14 mouse cellular contexts compared by ENCODE assay signal in genomic region chr10:80001945-80002344, GRCm38 (mm10). TPM values are rescaled to one million over a fixed set of nuclear protein-coding genes. Genes with fewer than 3 reads are reported as not detected.
"Had no signal": no experiment of that assay in that cellular context is flagged by ENCODE, and none has a peak within 500 bp of the region (broad histone marks: within the 10 kb centered on the region; RNA-seq: fewer than 3 reads in every experiment).

No protein-coding gene starts in this region.

- H3K9ac ChIP-seq: midbrain, embryonic 13.5 days; stomach, embryonic 15.5 days had no signal

- ATAC-seq: lung, postnatal 0 days; midbrain, embryonic 13.5 days had no signal

- DNase-seq: kidney, adult 11 months; kidney, postnatal 10 days; left cerebral cortex, postnatal 4 days; liver; lung, adult 2 months; lung, postnatal 36 days; retina, postnatal 1 day; right cerebral cortex, postnatal 14 days; thymus, postnatal 4 days had no signal

- H3K9me3 ChIP-seq: liver, embryonic 15.5 days; midbrain, embryonic 13.5 days; stomach, embryonic 15.5 days had no signal

- H3K4me3 ChIP-seq: liver, embryonic 15.5 days; midbrain, embryonic 13.5 days; stomach, embryonic 15.5 days had no signal

- H3K36me3 ChIP-seq: stomach, embryonic 15.5 days had no signal

- H3K27ac ChIP-seq: liver, embryonic 15.5 days; midbrain, embryonic 13.5 days; stomach, embryonic 15.5 days had no signal

- H3K4me2 ChIP-seq: liver, embryonic 15.5 days; midbrain, embryonic 13.5 days; stomach, embryonic 15.5 days had no signal

- H3K27me3 ChIP-seq: liver, embryonic 15.5 days; stomach, embryonic 15.5 days had no signal

RNA-seq across cellular contexts. Expression of gene Grin3b, which starts 31.4 kb away (rescaled TPM):
- polyA plus RNA-seq: large intestine, adult 2 months; lung, adult 2 months had no signal
